ENCODE assay signal across 8 mouse cellular contexts in the genomic region with DNA sequence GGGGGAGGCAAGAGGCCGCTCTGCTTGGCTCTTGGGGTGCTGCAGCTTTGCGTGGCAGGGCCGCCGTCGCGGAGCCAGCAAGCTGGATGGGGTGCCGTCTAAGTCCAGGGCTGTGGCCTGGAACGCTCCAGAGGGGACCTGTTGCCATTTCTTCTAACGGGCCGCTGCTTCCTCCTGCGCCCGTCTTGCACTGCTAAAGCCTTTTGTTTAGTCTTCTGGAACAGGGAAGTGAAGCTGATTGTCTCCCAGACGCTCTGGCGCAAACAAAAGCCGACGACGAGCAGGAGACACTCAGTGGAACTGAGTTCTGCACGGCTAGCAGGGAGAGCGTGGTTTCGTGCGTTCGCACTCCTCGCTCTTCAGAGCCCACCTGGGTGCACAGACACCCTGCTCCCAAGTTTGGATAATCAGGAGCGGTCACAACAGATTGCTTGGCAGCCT. TPM values are rescaled to one million over a fixed set of nuclear protein-coding genes. Genes with fewer than 3 reads are reported as not detected.
DNase-seq lines count a peak whose midpoint lies in the region; ATAC-seq and TF ChIP-seq lines count a peak whose summit lies in the region.

No protein-coding gene starts in this region.

- no peak for TF ChIP-seq EP300 in MEL (IDR thresholded peaks at IDR 0.05; ENCODE audit: low read depth in 1 of 2, low read length in 2 of 2)

- peak overlapping the region; percentile 81 for H3K9ac ChIP-seq in MEL (ENCODE audit: control insufficient read depth, low read depth, low read length, poor library complexity, severe bottlenecking)
- peak overlapping the region; percentile 89 for H3K9ac ChIP-seq in intestine, embryonic 16.5 days (ENCODE audit: low read depth, low read length)

- WGBS in intestine, embryonic 16.5 days: under 1% methylated on average over 24 of the region's 24 CpGs

- H3K27ac ChIP-seq in MEL (ENCODE audit: control insufficient read depth, low read depth, low read length): peak overlapping the region; percentile 73
- H3K27ac ChIP-seq in intestine, embryonic 16.5 days (ENCODE audit: low read length): peak overlapping the region; percentile 96

- peaks cover 53% of the 10 kb centered on the region for H3K79me2 ChIP-seq in MEL (ENCODE audit: control insufficient read depth, insufficient read depth, low read length, poor library complexity)

- peaks cover 0 to 19% of the 10 kb centered on the region in 2 experiments; a peak in 2 of 4 replicates for H3K36me3 ChIP-seq in MEL (ENCODE audit: control insufficient read depth in 1 of 2, insufficient read depth in 2 of 2, low read length in 2 of 2)
- H3K36me3 ChIP-seq in intestine, embryonic 16.5 days (ENCODE audit: control insufficient read depth, insufficient read depth, low read length): no peaks in the 10 kb centered on the region

- no peak for TF ChIP-seq CTCF in MEL (IDR thresholded peaks at IDR 0.05 in 2 of 3, conservative IDR thresholded peaks at IDR 0.05 in 1 of 3; ENCODE audit: control insufficient read depth in 1 of 3, insufficient read depth in 1 of 3, low read depth in 2 of 3, low read length in 3 of 3, poor library complexity in 1 of 3, severe bottlenecking in 1 of 3)

- peak overlapping the region; percentile 73 for H3K4me2 ChIP-seq in intestine, embryonic 16.5 days (ENCODE audit: low read depth, low read length)

- peak; percentile 36 to 56; a peak in 3 of 4 replicates for TF ChIP-seq POLR2A in MEL (IDR thresholded peaks at IDR 0.05; ENCODE audit: control insufficient read depth in 1 of 2, insufficient read depth in 1 of 2, low read depth in 1 of 2, low read length in 2 of 2, poor library complexity in 1 of 2)

- ATAC-seq in erythroblast, adult 5-6 weeks (replicated peaks; ENCODE audit: low FRiP score, poor library complexity, severe bottlenecking): peak; percentile 67
- peak; percentile 54 for ATAC-seq in intestine, embryonic 16.5 days
- peak; percentile 72 for ATAC-seq in megakaryocyte, adult 5-6 weeks (ENCODE audit: poor library complexity, severe bottlenecking)

- H3K4me1 ChIP-seq in MEL (ENCODE audit: control insufficient read depth in 1 of 2, insufficient read depth in 2 of 2, low read length in 2 of 2): peaks cover 9 to 21% of the 10 kb centered on the region in 2 experiments
- peaks cover 13% of the 10 kb centered on the region for H3K4me1 ChIP-seq in intestine, embryonic 16.5 days (ENCODE audit: control insufficient read depth, insufficient read depth, low read length)

- no peak for TF ChIP-seq RAD21 in MEL (IDR thresholded peaks at IDR 0.05; ENCODE audit: low read depth, low read length)

- no peaks in the 10 kb centered on the region for H3K27me3 ChIP-seq in MEL (ENCODE audit: control insufficient read depth in 1 of 2, insufficient read depth in 2 of 2, low read length in 2 of 2)
- H3K27me3 ChIP-seq in intestine, embryonic 16.5 days (replicated peaks; ENCODE audit: control insufficient read depth, insufficient read depth, low read length): no peaks in the 10 kb centered on the region

- H3K9me3 ChIP-seq in MEL (replicated peaks; ENCODE audit: insufficient read depth, low read length): no peaks in the 10 kb centered on the region
- H3K9me3 ChIP-seq in intestine, embryonic 16.5 days (ENCODE audit: control insufficient read depth, low read length): no peaks in the 10 kb centered on the region

- peak; percentile 48 for DNase-seq in layer of hippocampus, adult 11-12 months (ENCODE audit: low spot score)
- DNase-seq in layer of hippocampus, adult 8-10 months (ENCODE audit: low spot score in 2 of 2): no peak
- peak; percentile 94 for DNase-seq in MEL (ENCODE audit: low read depth, low spot score)
- peak; percentile 66 for DNase-seq in thymus, postnatal 14 days
- no peak for DNase-seq in T-cell, adult 2 months (ENCODE audit: low spot score)

- H3K4me3 ChIP-seq in MEL (ENCODE audit: control insufficient read depth in 1 of 2, insufficient read depth in 1 of 2, low read depth in 2 of 2, low read length in 2 of 2): peak overlapping the region; percentile 74 to 87
- peak overlapping the region; percentile 97 for H3K4me3 ChIP-seq in intestine, embryonic 16.5 days (ENCODE audit: low read length)

TF ChIP-seq in MEL, 35 proteins besides CTCF, POLR2A, EP300 and RAD21:
- TF ChIP-seq MXI1 (IDR thresholded peaks at IDR 0.05; ENCODE audit: low read depth, low read length): peak; percentile 81; the same call in 1 of the 2 replicates
- TF ChIP-seq SIN3A (IDR thresholded peaks at IDR 0.05; ENCODE audit: low read length): peak; percentile 79; the same call in 1 of the 2 replicates
- TF ChIP-seq GABPA (IDR thresholded peaks at IDR 0.05; ENCODE audit: low read depth, low read length): no peak
- peak; percentile 68 for TF ChIP-seq TBP (IDR thresholded peaks at IDR 0.05; ENCODE audit: low read depth, low read length)
- TF ChIP-seq MEF2A (IDR thresholded peaks at IDR 0.05; ENCODE audit: extremely low read depth, insufficient replicate concordance, low read depth, low read length, poor library complexity, severe bottlenecking): no peak
- TF ChIP-seq ETS1 (IDR thresholded peaks at IDR 0.05; ENCODE audit: low read depth, low read length): 0 out of 2 replicates have a peak, but pooled peaks have one; percentile 11
- no peak; the same call in 1 of the 2 replicates for TF ChIP-seq NELFE (IDR thresholded peaks at IDR 0.05; ENCODE audit: low read depth, low read length)
- TF ChIP-seq ELF1 (IDR thresholded peaks at IDR 0.05; ENCODE audit: low read depth, low read length): peak; percentile 59; the same call in 1 of the 2 replicates
- no peak for TF ChIP-seq USF1 (IDR thresholded peaks at IDR 0.05; ENCODE audit: low read depth, low read length)
- TF ChIP-seq E2F4 (IDR thresholded peaks at IDR 0.05; ENCODE audit: borderline replicate concordance, low read depth, low read length): no peak
- no peak for TF ChIP-seq TCF12 (IDR thresholded peaks at IDR 0.05; ENCODE audit: low read depth, low read length)
- no peak; the same call in 1 of the 2 replicates for TF ChIP-seq NRF1 (IDR thresholded peaks at IDR 0.05; ENCODE audit: insufficient read depth, low read depth, low read length, poor library complexity, severe bottlenecking)
- TF ChIP-seq UBTF (IDR thresholded peaks at IDR 0.05; ENCODE audit: borderline replicate concordance, insufficient read depth, low read depth, low read length): no peak

RNA-seq across cellular contexts. Expression of a gene that starts 0.4 kb away (rescaled TPM):
- total RNA-seq in layer of hippocampus, adult 8-10 months (2022): 10 to 100 TPM; 54.0 to 57.5 (median 55.3) TPM
- 70.3 and 73.3 TPM in 2 replicates for total RNA-seq in MEL (2012; rRNA removed)
- 10 to 100 TPM in 1 of 2 experiments, not detected in 1; 52.9 TPM for polyA plus RNA-seq in MEL (2012; ENCODE audit: insufficient read depth in 1 of 2, insufficient read length in 2 of 2, low read depth in 1 of 2, low replicate concordance in 2 of 2, missing spikeins in 1 of 2)
- total RNA-seq in erythroblast, adult 5-6 weeks (2015; ENCODE audit: low replicate concordance): 17.8 and 22.3 TPM in 2 replicates
- 24.5 and 26.5 TPM in 2 replicates for total RNA-seq in erythroblast, adult 5-6 weeks (2017; ENCODE audit: low replicate concordance)
- polyA plus RNA-seq in intestine, embryonic 16.5 days (2015; fragmentation: Nextera tagmentation; extraction: Ambion mirVana): 70.7 and 71.1 TPM in 2 replicates
- 57.4 and 62.3 TPM in 2 replicates for total RNA-seq in megakaryocyte, adult 5-6 weeks (2015)
- total RNA-seq in megakaryocyte, adult 5-6 weeks (2017): 86.3 and 88.8 TPM in 2 replicates

RNA-seq across cellular contexts. Expression of a gene that starts 11.4 kb away (rescaled TPM):
- total RNA-seq in layer of hippocampus, adult 8-10 months (2022): not detected
- 0.12 and 0.23 TPM in 2 replicates for total RNA-seq in MEL (2012; rRNA removed)
- polyA plus RNA-seq in MEL (2012; ENCODE audit: insufficient read depth in 1 of 2, insufficient read length in 2 of 2, low read depth in 1 of 2, low replicate concordance in 2 of 2, missing spikeins in 1 of 2): under 1 TPM in 1 of 2 experiments, not detected in 1; 0.65 TPM
- not detected in 2 replicates for total RNA-seq in erythroblast, adult 5-6 weeks (2015; ENCODE audit: low replicate concordance)
- not detected in 2 replicates for total RNA-seq in erythroblast, adult 5-6 weeks (2017; ENCODE audit: low replicate concordance)
- polyA plus RNA-seq in intestine, embryonic 16.5 days (2015; fragmentation: Nextera tagmentation; extraction: Ambion mirVana): not detected in 2 replicates
- not detected in 2 replicates for total RNA-seq in megakaryocyte, adult 5-6 weeks (2015)
- not detected in 2 replicates for total RNA-seq in megakaryocyte, adult 5-6 weeks (2017)

Comparison
In these comparisons a context has a peak if more than half of its experiments do, and no peak if none do; other contexts are left out.
1. DNase-seq: peak in layer of hippocampus, adult 11-12 months (single experiment), MEL (single experiment) and thymus, postnatal 14 days (single experiment); none in layer of hippocampus, adult 8-10 months (0 of 2) and T-cell, adult 2 months (single experiment).
2. Peak in every context shown above with its lines, with median percentiles within 50 percentile points of each other: ATAC-seq.